Mouse (Mus musculus) midbrain, embryonic 11.5 days (tissue): ENCODE measurements around the gene Gmfg. TPM values are rescaled to one million over a fixed set of nuclear protein-coding genes. Genes with fewer than 3 reads are reported as not detected.

Experiments used
- ATAC-seq: fragments of 200-750 bp; cut with Nextera tagmentation; 2 replicates; pipeline ENCODE4 v1.8.0; 2017; ENCODE audit warnings: moderate TSS enrichment, moderate library complexity; ENCODE audit not compliant: low FRiP score
- DNase-seq: peaks from one replicate; pipeline ENCODE4 v3.0.0; 2015; ENCODE audit warnings: low spot score; ENCODE audit errors: missing footprints
- H3K27ac ChIP-seq: fragments of 300-500 bp; sonication (generic); 2 replicates; pipeline ENCODE4 v1.5.1; 2014; ENCODE audit warnings: low read depth, low read length
- H3K27me3 ChIP-seq: fragments of 300-500 bp; sonication (generic); 2 replicates; pipeline ENCODE4 v1.6.1; 2014; ENCODE audit warnings: mild to moderate bottlenecking, low read length, moderate library complexity, mixed read lengths; ENCODE audit not compliant: control insufficient read depth, insufficient read depth
- H3K36me3 ChIP-seq: fragments of 300-500 bp; sonication (generic); 2 replicates; pipeline ENCODE4 v1.6.1; 2014; ENCODE audit warnings: mild to moderate bottlenecking, low read length, moderate library complexity, mixed read lengths; ENCODE audit not compliant: control insufficient read depth, insufficient read depth
- H3K4me1 ChIP-seq: fragments of 300-500 bp; sonication (generic); 2 replicates; pipeline ENCODE4 v1.6.1; 2014; ENCODE audit warnings: low read length; ENCODE audit not compliant: control insufficient read depth, insufficient read depth
- H3K4me2 ChIP-seq: fragments of 300-500 bp; sonication (generic); 2 replicates; pipeline ENCODE4 v1.6.1; 2014; ENCODE audit warnings: mild to moderate bottlenecking, moderate library complexity
- H3K4me3 ChIP-seq: fragments of 300-500 bp; sonication (generic); 2 replicates; pipeline ENCODE4 v1.5.1; 2014; ENCODE audit warnings: low read depth, low read length
- H3K9ac ChIP-seq: fragments of 300-500 bp; sonication (generic); 2 replicates; pipeline ENCODE4 v1.6.1; 2014; ENCODE audit warnings: low read length
- H3K9me3 ChIP-seq: fragments of 300-500 bp; sonication (generic); 2 replicates; pipeline ENCODE4 v1.6.1; 2016; ENCODE audit warnings: low read length; ENCODE audit not compliant: control insufficient read depth
- WGBS: fragments of 180-500 bp; shearing (Covaris S2); extraction: QIAGEN DNeasy Blood & Tissue Kit; methylation state at CpG from one replicate; pipeline ENCODE4 v1.1.7; 2014; 5-methylcytosine and 5-hydroxymethylcytosine counted together
- polyA plus RNA-seq: library from polyadenylated mRNA; unstranded; fragments of >200 nt; fragmentation: Nextera tagmentation; extraction: Ambion mirVana; gene quantifications from 2 replicates; pipeline ENCODE4 v1.2.1, GENCODE M21; 2014

Gmfg gene
- polyA plus RNA-seq, 1 experiment from 2014 or later, result 7.5 TPM

- no peak for DNase-seq
- Histone ChIP-seq H3K4me2 (no peak overlapping the region), H3K9ac (no peak overlapping the region), H3K27ac (no peak overlapping the region), H3K27me3 (peaks cover 4% of the 10 kb centered on the region; the same call in 1 of the 2 replicates), H3K36me3 (no peaks in the 10 kb centered on the region), H3K4me1 (no peaks in the 10 kb centered on the region), H3K4me3 (no peak overlapping the region), H3K9me3 (no peaks in the 10 kb centered on the region)
- 4% methylated on average over 16 of the region's 16 CpGs for WGBS
- ATAC-seq, result no peak
Observed at GRCm38 (mm10) chr7:28488030-28488491, 50.8 kb downstream of the Gmfg start.

GRCm38 (mm10) chr7:28490410-28490809 lies 53.2 kb downstream of the Gmfg start:
- no peak overlapping the region for H3K4me2 ChIP-seq

GRCm38 (mm10) chr7:28490903-28491302 lies 53.7 kb downstream of the Gmfg start:
- Histone ChIP-seq H3K27ac (no peak overlapping the region), H3K36me3 (no peaks in the 10 kb centered on the region), H3K9ac (no peak overlapping the region), H3K4me2 (no peak overlapping the region), H3K4me3 (no peak overlapping the region), H3K9me3 (no peaks in the 10 kb centered on the region), H3K27me3 (peaks cover 4% of the 10 kb centered on the region; the same call in 1 of the 2 replicates), H3K4me1 (no peaks in the 10 kb centered on the region)
- DNase-seq (no peak), ATAC-seq (no peak)
- 32% methylated on average over 14 of the region's 14 CpGs for WGBS

More at GRCm38 (mm10) chr7:28490410-28490809, 53.2 kb downstream of the Gmfg start:
- Histone ChIP-seq H3K4me3 (no peak overlapping the region), H3K4me1 (no peaks in the 10 kb centered on the region), H3K27me3 (peaks cover 4% of the 10 kb centered on the region; the same call in 1 of the 2 replicates), H3K36me3 (no peaks in the 10 kb centered on the region), H3K27ac (no peak overlapping the region), H3K9ac (no peak overlapping the region), H3K9me3 (no peaks in the 10 kb centered on the region)
- ATAC-seq, result peak; percentile 44; the same call in 1 of the 2 replicates
- no peak for DNase-seq
- WGBS, result 4% methylated on average over 10 of the region's 10 CpGs

GRCm38 (mm10) chr7:28492310-28492709 lies 55.1 kb downstream of the Gmfg start:
- 90% methylated on average over 8 of the region's 8 CpGs for WGBS
- Histone ChIP-seq H3K9me3 (no peaks in the 10 kb centered on the region), H3K4me3 (no peak overlapping the region), H3K4me1 (no peaks in the 10 kb centered on the region), H3K27ac (no peak overlapping the region), H3K36me3 (no peaks in the 10 kb centered on the region), H3K9ac (no peak overlapping the region), H3K27me3 (peaks cover 4% of the 10 kb centered on the region; the same call in 1 of the 2 replicates), H3K4me2 (no peak overlapping the region)
- DNase-seq (no peak), ATAC-seq (no peak)

GRCm38 (mm10) chr7:28495426-28495825 lies 58.2 kb downstream of the Gmfg start:
- Histone ChIP-seq H3K27me3 (no peaks in the 10 kb centered on the region), H3K36me3 (no peaks in the 10 kb centered on the region), H3K4me1 (no peaks in the 10 kb centered on the region), H3K4me3 (no peak overlapping the region), H3K27ac (no peak overlapping the region), H3K4me2 (no peak overlapping the region), H3K9ac (no peak overlapping the region), H3K9me3 (no peaks in the 10 kb centered on the region)
- ATAC-seq (peak; percentile 69; the same call in 1 of the 2 replicates), DNase-seq (peak; percentile 88)
- 46% methylated on average over 11 of the region's 11 CpGs for WGBS

Other genes with a start within 250 kb of the Gmfg start
- gene Eid2, start 169.6 kb upstream of the Gmfg start, polyA plus RNA-seq, result 10.1 and 13.4 TPM in 2 replicates
- gene Eid2b, start 159.7 kb upstream of the Gmfg start, polyA plus RNA-seq, result 18.0 and 21.9 TPM in 2 replicates
- 0.41 and 0.48 TPM in 2 replicates for gene Selenov, start 146.3 kb upstream of the Gmfg start, polyA plus RNA-seq
- gene Dll3, start 135.2 kb upstream of the Gmfg start, polyA plus RNA-seq, result 89.6 and 90.0 TPM in 2 replicates
- gene Timm50, start 125.4 kb upstream of the Gmfg start, polyA plus RNA-seq, result 195 and 214 TPM in 2 replicates
- gene Supt5, start 98.7 kb upstream of the Gmfg start, polyA plus RNA-seq, result 71.3 and 82.2 TPM in 2 replicates
- gene Rps16, start 86.8 kb upstream of the Gmfg start, polyA plus RNA-seq, result 740 and 824 TPM in 2 replicates
- gene Plekhg2, start 64.8 kb upstream of the Gmfg start, polyA plus RNA-seq, result 36.1 and 39.4 TPM in 2 replicates
- 3.3 and 3.5 TPM in 2 replicates for gene Zfp36, start 57.2 kb upstream of the Gmfg start, polyA plus RNA-seq
- gene Med29, start 44.7 kb upstream of the Gmfg start, polyA plus RNA-seq, result 44.4 and 50.5 TPM in 2 replicates
- 72.8 and 83.8 TPM in 2 replicates for gene Paf1, start 44.5 kb upstream of the Gmfg start, polyA plus RNA-seq
- gene Lrfn1, start 14.5 kb downstream of the Gmfg start, polyA plus RNA-seq, result 4.5 and 5.0 TPM in 2 replicates
- gene Ifnl2, start 73.0 kb downstream of the Gmfg start, polyA plus RNA-seq, result not detected in 2 replicates
- gene Ifnl3, start 85.4 kb downstream of the Gmfg start, polyA plus RNA-seq, result not detected in 2 replicates
- gene Sycn, start 103.4 kb downstream of the Gmfg start, polyA plus RNA-seq, result not detected in 2 replicates
- not detected in 2 replicates for gene Nccrp1, start 109.8 kb downstream of the Gmfg start, polyA plus RNA-seq
- gene Samd4b, start 160.7 kb downstream of the Gmfg start, polyA plus RNA-seq, result 23.8 and 27.8 TPM in 2 replicates
- 29.6 and 32.5 TPM in 2 replicates for gene Pak4, start 160.7 kb downstream of the Gmfg start, polyA plus RNA-seq
- not detected in 2 replicates for gene Acp7, start 193.9 kb downstream of the Gmfg start, polyA plus RNA-seq